Mouse (Mus musculus) stomach, adult 2 months (tissue): Measurements from ENCODE around the gene Fcf1. TPM values are rescaled to one million over a fixed set of nuclear protein-coding genes. Genes with fewer than 3 reads are reported as not detected.

ENCODE experiments used
- polyA plus RNA-seq: library from polyadenylated mRNA; depleted of rRNA; stranded (reverse); fragments of >200 nt; gene quantifications from 2 replicates; pipeline ENCODE4 v1.2.3, GENCODE M21; 2012; rRNA removed

Fcf1 gene
- polyA plus RNA-seq: 5.0 and 6.9 TPM in 2 replicates

GRCm38 (mm10) chr12:84970428-84971096, at the start of gene Fcf1, which contains the start of gene Arel1:
Gene Fcf1 (plus strand): TSS chr12:84970897.
Gene Arel1 (minus strand): TSS chr12:84970900.

GRCm38 (mm10) chr12:84996083-84996496, 25.4 kb downstream of the Fcf1 start, which contains the start of gene Ylpm1:
Gene Ylpm1 (plus strand): TSS chr12:84996321.

Other genes starting within 250 kb of the Fcf1 start
- gene Npc2, start 197.7 kb upstream of the Fcf1 start, polyA plus RNA-seq: 47.4 and 53.2 TPM in 2 replicates
- 14.3 and 14.4 TPM in 2 replicates for gene Isca2, start 197.6 kb upstream of the Fcf1 start, polyA plus RNA-seq
- gene Ltbp2, start 94.4 kb upstream of the Fcf1 start, polyA plus RNA-seq: 0.43 and 2.7 TPM in 2 replicates
- gene Arel1, start within 50 bp of the Fcf1 start, polyA plus RNA-seq: 5.4 and 6.9 TPM in 2 replicates
- 2.7 and 5.3 TPM in 2 replicates for gene Ylpm1, start 25.4 kb downstream of the Fcf1 start, polyA plus RNA-seq
- 0.24 and 0.44 TPM in 2 replicates for gene Prox2, start 139.9 kb downstream of the Fcf1 start, polyA plus RNA-seq
- gene Dlst, start 139.9 kb downstream of the Fcf1 start, polyA plus RNA-seq: 30.4 and 32.0 TPM in 2 replicates
- gene Rps6kl1, start 180.4 kb downstream of the Fcf1 start, polyA plus RNA-seq: 0.35 and 0.47 TPM in 2 replicates
- 0.54 and 1.4 TPM in 2 replicates for gene Pgf, start 206.9 kb downstream of the Fcf1 start, polyA plus RNA-seq
- gene Eif2b2, start 248.6 kb downstream of the Fcf1 start, polyA plus RNA-seq: 43.4 and 58.5 TPM in 2 replicates